Mouse (Mus musculus): ENCODE results near the gene Gm11444. TPM values are rescaled to one million over a fixed set of nuclear protein-coding genes. Genes with fewer than 3 reads are reported as not detected.

Gene Gm11444
- total RNA-seq, 1 experiment from 2014 or later: not detected

DNA sequence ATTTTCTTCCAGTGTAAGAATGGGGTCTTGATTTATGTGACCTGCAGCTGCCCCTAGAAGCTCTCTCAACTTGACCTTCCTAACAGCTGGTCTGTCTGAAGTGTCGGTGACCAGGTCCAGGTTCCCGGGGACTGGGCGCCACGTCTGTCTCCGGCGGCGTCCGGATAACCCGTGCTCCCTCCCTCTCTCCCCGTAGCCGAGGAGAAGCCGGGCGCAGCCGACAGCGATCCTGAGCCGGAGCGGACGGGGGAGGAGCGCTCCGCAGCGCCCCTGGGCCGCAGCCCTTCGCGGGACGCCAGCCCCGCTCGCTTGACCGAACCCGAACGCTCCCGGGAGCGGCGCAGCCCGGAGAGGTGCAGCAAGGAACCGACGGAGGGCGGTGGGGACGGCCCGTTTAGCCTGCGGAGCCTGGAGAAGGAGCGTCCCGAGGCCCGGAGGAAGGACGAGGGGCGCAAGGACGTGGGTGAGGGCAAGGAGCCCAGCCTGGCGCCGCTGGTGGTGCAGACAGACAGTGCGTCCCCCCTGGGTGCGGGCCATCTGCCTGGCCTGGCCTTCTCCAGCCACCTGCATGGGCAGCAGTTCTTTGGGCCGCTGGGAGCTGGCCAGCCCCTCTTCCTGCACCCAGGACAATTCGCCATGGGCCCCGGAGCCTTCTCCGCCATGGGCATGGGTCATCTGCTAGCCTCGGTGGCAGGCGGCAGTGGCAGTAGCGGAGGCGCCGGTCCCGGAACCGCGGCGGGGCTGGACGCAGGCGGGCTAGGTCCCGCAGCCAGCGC lies 12.3 kb downstream of the Gm11444 start:
- no peak for ATAC-seq (ENCODE audit: extremely low read depth, insufficient number of reproducible peaks, low FRiP score, poor library complexity, severe bottlenecking)

DNA sequence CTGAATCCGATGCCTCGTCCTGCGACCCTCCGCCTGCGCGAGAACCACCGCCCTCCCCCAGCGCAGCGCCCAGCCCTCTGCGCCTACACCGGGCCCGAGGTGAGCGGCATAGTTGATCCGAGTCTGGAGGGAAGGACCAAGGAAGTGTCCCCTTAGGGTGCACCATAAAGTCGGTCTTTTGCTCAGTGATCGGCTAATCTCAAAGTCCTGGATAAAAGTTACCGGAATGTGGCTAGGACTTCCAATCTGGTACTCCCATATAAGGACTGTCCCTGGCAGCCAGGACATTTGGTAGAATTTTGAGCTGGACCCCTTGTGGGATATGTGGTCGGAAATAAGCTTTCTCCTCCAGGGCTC lies 12.9 kb downstream of the Gm11444 start:
- no peak for ATAC-seq (ENCODE audit: extremely low read depth, insufficient number of reproducible peaks, low FRiP score, poor library complexity, severe bottlenecking)

DNA sequence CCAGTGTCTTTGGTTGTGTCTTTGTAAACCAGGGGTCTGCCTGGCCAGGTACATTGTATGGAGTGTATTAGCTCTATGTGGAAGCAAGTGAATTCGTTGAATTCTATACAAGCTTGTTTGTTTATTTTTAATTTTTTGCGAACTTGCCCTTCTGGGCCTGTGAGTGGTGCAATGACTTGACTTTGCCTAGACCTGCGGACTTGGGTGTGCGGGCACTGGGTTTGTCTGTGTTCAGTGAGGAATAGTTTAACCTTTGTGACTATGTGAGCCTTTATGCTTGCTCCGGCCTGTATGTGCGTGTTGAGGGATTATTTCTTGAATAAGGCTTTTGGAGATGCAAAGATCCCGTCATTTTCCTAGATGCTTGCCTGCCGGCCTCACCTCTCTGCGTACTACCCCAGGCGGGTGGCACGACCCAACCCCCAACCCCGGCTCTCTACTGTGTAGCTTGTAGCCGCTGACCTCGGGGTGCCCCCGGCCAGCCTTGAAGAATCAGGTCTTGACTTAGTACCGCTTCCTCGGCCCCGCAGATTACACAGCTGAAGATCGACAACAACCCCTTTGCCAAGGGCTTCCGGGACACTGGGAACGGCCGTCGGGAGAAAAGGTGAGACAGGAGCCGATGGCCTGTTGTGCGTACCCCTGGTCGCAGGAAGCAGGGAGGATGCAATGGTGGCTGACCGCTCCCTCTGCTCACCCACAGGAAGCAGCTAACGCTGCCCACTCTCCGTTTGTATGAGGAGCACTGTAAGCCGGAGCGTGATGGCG lies 13.4 kb downstream of the Gm11444 start:
- no peak; the same call in 1 of the 2 replicates for ATAC-seq (ENCODE audit: extremely low read depth, insufficient number of reproducible peaks, low FRiP score, poor library complexity, severe bottlenecking)

DNA sequence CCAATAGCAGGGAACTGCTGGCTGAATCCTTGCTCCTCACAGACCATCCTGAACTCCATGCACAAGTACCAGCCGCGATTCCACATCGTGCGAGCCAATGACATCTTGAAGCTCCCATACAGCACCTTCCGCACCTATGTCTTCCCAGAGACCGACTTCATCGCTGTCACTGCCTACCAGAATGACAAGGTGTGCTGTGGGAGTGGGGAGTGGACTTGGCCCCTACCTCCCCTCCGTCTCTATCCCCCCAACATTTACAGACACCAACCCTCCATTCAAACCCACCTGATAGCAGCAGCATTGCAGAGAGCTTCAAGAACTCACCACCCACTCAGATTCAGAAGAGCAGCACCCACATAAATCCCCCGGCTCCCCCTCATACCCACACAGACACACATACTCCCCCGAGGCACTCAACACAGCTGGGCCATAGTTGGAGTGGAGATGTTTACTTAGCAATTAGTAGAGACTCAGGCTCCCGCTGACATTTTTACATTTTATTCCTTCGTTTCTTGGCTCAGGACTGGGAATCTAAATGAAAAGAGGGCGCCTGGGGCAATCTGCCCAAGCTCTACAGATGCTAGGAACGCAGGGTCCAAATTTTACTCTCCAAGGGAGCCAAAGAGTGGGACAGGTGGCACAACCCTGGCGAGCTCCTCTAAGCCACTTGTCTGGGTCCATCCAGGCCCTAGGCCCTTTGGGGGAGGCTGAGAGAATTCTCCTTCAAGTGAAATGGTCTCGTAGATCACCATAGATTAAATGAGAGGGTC lies 14.2 kb downstream of the Gm11444 start:
- ATAC-seq (ENCODE audit: extremely low read depth, insufficient number of reproducible peaks, low FRiP score, poor library complexity, severe bottlenecking): no peak

DNA sequence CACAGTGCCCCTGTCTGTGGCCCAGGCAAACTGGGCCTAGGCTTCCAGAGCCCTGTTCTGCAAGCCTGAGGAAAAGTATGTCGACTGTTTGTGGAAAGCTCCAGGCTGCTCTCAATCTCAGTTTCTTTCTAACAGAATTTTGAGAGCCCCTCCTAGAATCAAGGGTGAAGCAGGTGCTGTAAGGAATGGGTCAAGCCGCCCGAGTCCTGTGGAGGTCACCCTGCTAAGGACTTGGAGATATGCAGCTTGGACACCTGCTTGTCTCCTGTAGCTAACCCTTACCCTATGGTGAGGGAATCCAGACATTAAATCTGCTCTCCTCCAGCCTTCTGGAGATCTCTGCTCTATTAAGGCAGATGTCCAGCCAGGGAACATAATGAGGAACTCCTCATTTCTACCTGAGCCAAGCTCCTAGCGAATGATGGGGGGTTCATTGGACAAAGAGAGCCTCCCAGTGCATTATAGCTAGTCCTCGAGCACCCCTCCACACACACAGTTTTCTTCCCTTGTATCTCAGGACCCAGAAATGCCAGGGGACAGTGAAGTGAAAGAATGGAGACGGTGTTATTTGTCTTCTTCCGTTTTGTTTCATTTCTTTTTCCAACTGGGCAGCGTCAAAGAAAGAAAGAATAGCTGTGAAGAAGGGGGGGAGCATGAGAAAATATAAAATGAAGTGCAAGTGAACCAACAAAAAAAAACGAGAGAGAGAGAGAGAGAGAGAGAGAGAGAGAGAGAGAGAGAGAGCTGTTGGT lies 15.0 kb downstream of the Gm11444 start:
- ATAC-seq (ENCODE audit: extremely low read depth, insufficient number of reproducible peaks, low FRiP score, poor library complexity, severe bottlenecking): no peak

DNA sequence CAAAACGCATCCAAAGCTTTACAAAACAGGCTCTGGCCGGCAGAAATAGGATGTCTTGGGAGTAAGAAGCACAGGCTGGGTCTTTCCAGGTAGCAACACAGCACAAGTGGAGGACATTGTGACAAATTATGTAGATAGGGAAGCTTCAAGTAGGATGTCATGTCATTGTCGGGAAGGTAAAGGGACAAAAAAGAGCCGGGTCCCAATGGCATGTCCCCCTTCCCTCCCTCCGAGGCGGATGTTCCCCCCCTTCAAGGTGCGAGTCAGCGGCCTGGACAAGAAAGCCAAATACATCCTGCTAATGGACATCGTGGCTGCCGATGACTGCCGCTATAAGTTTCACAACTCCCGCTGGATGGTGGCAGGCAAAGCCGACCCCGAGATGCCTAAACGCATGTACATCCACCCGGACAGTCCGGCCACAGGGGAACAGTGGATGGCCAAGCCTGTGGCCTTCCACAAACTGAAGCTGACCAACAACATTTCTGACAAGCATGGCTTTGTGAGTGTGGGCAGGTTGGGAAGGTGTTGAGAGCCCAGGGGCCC lies 15.7 kb downstream of the Gm11444 start:
- ATAC-seq (ENCODE audit: extremely low read depth, insufficient number of reproducible peaks, low FRiP score, poor library complexity, severe bottlenecking): no peak

DNA sequence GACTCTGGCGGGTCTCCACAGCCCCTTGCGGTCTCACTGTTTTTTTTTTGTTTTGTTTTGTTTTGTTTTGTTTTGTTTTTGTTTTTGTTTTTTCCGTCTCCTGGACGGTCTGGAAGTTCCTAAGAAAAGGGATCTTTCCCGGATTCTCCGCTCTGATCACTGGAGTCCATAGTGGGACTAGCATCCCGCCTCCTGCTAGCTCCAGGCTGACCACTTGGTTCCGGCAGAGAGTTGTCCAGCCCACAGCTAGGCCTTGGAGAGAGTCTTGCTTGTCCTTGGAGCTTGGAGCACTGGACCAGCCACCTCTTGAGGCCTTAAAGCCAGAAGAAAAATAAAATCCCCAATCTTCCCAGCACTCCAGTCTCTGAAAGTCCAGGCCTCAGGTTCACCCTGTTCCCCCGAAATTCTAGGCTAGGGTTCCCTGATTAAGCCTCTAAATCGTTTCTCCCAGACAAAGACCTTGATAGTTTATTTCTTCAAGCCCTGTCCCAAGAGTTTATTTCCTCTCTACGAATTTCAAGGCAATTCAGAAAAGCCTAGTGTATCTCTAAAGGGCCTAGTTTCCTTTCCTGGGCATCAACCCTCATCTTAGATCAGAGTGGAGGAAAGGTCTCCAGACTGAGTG lies 16.3 kb downstream of the Gm11444 start:
- ATAC-seq (ENCODE audit: extremely low read depth, insufficient number of reproducible peaks, low FRiP score, poor library complexity, severe bottlenecking): no peak

DNA sequence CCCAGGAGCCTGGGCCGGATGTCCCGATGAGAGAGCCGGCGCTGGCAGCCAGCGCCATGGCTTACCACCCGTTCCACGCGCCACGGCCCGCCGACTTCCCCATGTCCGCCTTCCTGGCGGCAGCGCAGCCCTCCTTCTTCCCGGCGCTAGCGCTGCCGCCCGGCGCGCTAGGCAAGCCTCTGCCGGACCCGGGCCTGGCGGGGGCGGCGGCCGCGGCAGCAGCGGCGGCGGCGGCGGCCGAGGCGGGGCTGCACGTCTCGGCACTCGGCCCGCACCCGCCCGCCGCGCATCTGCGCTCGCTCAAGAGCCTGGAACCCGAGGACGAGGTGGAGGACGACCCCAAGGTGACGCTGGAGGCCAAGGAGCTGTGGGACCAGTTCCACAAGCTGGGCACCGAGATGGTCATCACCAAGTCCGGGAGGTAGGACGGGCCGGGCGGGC lies 17.0 kb downstream of the Gm11444 start:
- no peak for ATAC-seq (ENCODE audit: extremely low read depth, insufficient number of reproducible peaks, low FRiP score, poor library complexity, severe bottlenecking)

DNA sequence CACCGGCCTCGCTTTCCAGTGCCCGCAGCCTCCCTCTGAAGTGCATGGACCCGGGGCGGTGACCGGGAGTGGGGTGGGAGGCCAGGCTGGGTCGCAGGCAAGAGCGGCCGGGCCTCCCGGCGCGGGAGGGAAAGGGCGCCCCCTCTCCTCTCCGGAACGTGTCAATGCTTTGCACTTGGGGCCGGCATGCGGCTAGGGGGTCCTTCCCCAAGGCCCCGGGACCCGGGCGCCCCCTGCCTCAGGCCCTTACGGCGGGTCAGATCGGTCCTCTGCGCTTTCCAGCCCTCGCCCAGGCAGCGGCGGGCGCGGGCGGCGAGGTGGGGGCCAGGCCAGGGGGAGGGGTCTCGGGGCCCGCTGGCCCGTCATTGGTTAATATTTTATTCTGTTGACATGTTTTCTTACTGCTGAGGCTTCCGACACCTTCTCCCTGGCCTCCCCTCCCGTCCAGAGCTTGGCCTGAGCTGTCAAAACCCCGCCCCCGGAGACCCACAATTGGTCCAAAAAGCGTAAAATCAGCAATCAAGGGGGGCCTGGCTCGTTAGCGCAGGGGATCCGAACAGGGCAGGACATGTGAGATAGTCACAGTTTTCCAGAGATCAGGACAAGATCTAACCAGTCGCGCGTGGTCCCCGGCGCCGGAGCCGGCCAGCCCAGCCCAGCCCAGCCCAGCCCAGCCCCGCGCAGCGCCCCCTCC lies 17.8 kb downstream of the Gm11444 start, which contains the start of gene Tbx2:
TSS of gene Tbx2 (plus strand) at position 321 of the 694 bp plus-strand sequence.
- ATAC-seq (ENCODE audit: extremely low read depth, insufficient number of reproducible peaks, low FRiP score, poor library complexity, severe bottlenecking): no peak

DNA sequence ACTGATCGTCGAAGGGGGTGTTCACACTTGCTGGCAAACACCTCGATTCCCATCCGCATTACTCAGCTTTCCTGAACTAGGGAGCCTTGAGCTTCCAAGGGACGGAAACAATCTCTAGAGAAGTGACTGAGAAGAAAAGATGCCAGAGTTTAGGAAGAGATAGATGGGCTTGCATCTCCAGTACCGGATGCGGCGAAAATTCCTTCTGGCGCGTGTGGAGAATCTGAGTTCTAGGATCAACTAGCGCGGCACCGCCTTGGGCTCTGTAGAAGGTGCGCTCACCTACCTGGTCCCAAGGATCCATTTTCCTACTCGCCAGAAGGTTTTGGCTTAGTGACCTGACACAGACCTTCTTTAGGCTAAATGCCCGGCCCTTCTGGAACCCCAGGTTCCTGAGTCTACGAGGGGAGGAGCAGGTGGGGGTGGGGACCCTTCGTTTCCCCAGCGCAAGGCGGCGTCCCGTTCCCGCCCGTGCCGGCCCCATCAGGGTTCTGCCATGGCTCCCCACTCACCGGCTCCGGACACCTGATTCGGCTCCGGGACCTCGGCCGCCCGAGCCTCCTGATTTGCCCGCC lies 18.4 kb downstream of the Gm11444 start:
- ATAC-seq (ENCODE audit: extremely low read depth, insufficient number of reproducible peaks, low FRiP score, poor library complexity, severe bottlenecking): no peak

DNA sequence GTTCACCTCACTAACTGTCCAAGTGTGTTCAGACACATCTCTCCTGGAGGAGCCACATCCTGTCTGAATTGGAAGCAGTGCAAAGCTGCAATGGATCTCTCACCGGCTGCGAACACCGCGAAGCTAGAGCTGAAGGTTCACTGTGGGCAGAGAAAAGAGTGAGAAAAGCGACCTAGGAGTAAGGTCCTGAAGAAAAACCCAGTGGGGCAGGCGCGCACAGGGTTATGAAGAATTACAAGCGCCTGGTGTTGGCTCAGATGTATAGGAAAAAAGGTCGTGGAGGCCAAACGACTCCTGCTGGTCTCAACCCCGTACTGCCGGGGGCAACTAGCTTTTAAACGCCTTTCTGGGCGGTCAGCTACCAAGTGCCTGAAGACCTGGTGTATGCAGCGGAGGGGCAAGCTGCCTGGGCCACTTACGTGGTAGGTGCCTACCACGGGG lies 19.2 kb downstream of the Gm11444 start:
- no peak for ATAC-seq (ENCODE audit: extremely low read depth, insufficient number of reproducible peaks, low FRiP score, poor library complexity, severe bottlenecking)

DNA sequence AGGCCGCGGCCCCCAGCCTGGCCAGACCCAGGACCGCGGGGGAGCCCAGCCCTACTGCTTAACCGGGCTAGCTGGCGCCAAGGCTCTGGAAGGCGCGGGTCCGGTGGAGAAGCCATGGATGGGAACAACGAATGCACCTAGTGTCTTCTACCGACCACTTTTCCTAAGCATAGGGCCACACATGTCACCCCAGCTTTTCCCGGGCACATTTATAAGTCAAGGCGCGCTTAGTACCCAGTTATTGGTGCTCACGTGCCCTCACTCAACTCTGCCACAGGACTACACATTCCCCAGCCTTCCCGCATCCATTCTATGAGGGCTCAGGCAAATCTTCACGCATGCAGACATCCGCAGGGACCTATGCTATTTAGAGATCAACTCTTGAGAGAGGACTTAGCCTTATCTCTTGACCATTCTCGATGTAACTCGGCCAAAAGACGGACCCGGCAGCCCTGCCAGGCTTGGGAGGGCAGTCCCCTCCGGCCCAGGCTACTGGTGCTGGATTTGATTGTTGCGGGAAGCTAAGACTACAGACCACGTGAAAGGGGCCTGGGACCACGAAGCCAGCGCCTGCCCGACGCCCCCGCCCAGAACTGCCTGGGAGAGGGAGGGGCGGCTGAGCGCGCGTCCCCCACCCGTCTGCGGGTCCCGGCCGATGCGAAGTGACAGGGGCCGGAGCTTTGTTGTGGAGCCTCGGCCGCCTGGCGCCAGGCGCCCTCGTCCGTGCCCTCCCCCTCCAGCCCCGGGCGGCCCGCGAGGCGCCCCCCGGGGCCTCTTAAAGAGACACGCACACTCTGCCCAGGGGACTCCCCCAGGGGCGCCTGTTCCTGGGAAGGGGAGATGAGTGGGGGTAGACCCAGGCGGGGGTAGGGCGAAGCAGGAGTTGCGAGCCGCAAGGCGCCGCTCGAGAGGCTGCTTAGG lies 20.4 kb downstream of the Gm11444 start:
- ATAC-seq (ENCODE audit: extremely low read depth, insufficient number of reproducible peaks, low FRiP score, poor library complexity, severe bottlenecking): no peak

DNA sequence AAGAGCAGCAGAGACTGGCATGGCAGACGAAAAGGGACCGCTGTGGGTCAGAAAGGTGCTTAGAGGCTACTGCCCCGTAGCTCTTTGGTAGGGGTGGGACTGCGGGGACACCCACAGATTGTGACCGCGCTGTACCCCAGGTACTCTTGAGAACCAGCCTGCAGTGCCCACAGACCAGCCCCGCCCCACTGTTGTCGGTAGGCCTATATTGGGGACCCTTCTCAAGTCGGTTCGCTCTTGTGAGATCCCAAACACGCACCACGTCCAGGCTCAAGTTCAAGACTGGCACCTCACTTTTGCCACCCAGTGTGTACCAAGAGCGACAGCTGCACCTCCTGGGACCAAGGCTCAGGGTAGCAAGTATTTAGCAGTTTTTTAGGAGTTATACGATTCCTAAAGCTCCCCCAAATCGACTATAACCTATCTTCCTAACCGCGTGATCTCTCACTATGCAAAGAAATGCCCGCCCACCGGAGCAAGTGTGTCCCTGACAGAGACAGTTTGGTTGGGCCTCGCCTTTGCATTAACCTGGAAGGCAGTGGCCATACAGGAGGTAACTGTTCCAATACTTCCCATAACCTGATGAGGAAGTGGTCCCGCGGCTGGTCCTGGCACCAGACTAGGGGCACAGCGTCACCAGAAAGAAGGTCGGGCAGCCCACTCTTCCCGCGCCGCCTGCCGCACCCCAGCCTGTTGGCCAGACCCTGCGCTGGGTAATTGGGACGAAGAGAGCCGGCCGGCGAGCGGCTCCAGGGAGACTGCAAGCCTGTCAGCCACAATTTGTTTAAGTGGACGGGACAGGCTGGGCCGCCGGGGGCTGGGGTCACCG lies 21.2 kb downstream of the Gm11444 start:
- ATAC-seq (ENCODE audit: extremely low read depth, insufficient number of reproducible peaks, low FRiP score, poor library complexity, severe bottlenecking): no peak

DNA sequence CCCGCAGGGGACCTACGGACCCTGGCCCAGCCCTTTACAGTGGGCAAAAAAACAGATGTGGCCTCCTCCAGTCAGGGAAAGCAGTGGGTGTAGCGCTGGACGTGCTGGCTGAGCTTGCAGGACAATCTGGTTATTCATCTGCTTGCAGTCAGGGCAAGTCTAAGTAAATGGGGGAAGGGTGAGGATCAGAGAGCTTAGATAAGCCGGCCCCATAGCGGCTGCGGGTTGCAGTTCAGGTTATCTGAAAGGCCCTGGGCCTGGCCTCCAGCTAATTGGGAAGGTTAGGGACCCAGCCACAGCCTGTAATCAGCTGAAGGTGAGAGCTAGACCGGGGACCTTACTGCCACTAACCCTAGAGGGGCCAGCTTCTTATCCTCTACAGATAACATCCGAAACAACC lies 22.8 kb downstream of the Gm11444 start:
- no peak for ATAC-seq (ENCODE audit: extremely low read depth, insufficient number of reproducible peaks, low FRiP score, poor library complexity, severe bottlenecking)

DNA sequence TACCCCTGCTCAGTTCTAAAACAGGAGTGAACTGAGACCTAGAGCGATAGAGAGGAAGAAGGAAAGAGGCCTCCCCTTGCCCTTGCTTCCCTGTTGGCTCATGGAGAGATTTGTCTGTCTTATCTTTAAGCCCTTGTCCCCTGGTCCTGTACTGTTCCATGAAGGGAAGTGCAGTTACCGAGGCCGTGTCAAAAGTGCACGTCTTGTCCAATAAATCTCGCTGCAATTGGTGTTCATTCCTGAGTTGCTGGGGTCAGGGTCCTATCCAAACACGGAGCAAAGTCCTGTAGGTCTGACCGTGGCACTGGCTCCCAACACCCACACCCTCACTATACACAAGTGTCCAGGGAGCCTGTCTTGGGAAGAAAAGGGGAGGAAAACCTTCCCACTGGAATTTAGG lies 24.3 kb downstream of the Gm11444 start:
- ATAC-seq (ENCODE audit: extremely low read depth, insufficient number of reproducible peaks, low FRiP score, poor library complexity, severe bottlenecking): no peak

DNA sequence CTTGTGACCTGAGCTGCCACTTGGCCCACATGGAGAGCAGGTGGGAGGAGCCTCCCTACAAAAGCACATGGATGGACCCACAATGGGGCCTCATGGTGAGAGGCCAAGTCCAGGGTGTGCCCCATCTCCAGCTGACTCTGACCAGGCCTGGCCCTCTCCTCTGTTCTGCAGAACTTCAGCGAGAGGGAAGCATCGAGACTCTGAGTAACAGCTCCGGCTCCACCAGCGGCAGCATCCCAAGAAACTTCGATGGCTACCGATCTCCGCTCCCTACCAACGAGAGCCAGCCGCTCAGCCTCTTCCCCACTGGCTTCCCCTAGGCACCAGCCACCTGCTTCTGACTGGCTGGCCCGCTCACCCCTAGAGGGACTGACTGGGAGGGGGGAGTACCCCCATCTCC lies 25.1 kb downstream of the Gm11444 start:
- no peak for ATAC-seq (ENCODE audit: extremely low read depth, insufficient number of reproducible peaks, low FRiP score, poor library complexity, severe bottlenecking)

Data from neutrophil, adult 5-6 weeks (primary cell).